Mouse (Mus musculus) brain, embryonic 18.5 days (tissue): Measurements from ENCODE around the gene Hist4h4.
"Not testable (repeated sequence)": the region's sequence is repeated elsewhere in the genome, so short reads cannot be mapped to it uniquely, and the experiment has no call there.

Experiments
- DNase-seq: peaks from one replicate; pipeline ENCODE4 v3.0.0-alpha.2; 2012; ENCODE audit warnings: low read depth, low spot score

The Hist4h4 gene

DNA sequence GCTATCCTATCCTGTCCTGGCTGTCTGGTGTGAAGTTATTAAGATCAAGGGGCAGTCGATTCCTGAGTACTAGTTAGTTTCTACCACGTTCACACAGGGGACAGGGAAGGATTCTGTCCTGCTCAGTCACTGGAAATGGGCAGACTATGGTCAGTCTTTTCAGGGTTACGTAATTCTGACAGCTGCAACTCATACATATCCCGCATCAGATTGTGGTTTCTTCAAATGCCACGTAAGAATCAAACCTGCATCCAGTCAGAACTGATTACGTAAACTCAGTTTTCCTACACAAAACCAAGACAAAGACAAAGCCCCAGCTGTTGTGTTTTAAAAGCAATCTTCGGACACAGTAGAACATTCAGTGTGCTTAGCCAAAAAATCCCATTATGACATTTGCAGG is 11.2 kb upstream of the Hist4h4 start:
- DNase-seq, result no peak

DNA sequence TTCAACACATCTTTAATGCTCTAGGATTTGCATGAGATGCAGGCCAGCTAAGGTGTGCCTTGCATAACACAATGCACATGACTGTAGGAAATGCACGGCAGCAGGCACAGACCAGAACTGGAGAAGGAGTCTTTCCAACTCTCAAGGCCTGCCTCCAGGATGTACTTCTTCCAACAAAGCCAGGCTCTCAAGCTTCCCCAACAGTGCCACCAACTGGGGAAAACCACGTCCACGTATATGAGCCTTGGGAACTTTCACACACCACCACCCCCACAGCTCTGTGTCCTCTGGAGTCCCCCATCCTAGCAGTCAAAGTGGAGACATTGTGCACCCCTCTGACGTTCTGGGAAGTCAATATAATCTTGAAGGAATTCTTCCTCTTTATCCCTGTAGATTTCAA is 8.9 kb upstream of the Hist4h4 start:
- DNase-seq, result no peak

DNA sequence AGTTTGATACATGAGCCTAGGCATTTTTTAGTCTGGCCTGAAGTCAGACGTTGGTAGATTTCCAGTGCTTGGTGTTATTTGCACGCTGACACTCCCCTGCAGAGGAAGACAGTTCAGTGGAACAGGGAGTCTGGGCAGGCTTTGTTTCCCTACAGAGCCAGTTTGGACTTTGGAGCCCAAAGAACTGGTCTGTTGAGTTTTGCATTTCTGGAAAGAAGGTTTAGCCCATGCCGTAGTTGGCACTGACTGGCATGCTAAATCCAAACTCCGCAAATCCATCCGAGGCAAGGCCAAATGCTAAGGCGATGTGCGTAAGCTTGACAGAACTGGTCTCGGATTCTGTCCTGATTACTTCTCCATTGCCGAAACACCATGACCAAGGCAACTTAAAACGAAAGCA is 7.0 kb upstream of the Hist4h4 start:
- DNase-seq, result no peak

DNA sequence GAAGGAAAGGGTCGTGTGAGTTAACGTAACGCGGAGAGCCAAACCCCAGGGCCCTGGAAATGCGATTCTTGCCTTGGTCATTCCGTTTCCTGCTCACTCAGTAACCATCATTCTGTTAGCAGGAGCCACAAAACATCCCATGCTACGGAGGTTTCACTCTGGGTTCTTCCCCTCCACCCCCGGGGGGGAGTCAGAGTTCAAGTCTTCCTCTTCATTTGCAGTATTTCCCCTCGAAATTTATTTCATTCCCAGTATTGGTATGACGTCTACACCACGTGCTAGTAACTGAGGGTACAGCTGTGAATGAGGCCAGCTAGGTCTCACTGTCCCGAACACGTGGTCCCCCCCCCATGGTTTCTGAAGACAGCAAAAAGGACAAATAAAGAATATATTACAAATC is 5.5 kb upstream of the Hist4h4 start:
- no peak for DNase-seq

DNA sequence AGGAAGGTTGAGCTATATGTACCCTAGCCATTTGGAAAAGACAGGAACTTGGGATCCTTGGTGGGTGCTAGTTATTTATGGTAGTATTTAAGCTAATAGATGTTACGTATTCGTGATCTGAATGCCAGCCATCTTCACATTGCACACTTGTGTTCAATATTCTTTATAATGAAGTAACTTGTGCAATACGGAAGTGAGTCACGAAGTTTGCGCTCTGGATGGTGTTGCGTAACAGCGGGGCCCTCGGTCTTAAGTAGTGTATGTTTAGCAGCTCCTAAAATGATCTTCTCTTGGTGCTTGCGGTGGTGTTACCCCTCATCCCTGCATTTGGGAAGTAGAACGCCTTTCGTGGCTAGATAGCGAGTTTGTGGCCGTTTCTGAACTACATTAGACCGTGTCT is 4.9 kb upstream of the Hist4h4 start:
- no peak for DNase-seq

DNA sequence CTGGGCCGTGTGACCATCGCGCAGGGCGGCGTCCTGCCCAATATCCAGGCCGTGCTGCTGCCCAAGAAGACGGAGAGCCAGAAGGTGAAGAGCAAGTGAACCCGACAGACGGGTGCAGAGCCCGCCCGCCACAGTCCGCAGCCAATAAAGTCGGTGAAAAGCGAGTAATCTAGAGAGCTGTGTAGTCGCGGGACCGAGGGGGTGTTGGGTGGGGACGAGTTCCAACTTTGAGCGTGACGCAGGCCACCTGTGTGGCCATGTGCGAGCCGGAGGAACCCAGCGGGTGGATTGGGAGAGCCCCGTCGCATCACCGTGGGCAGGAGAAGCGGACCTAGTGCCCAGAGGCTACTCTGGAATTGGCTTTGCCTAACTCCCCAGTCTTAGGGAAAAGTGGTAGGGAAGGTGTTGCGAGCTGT is 4.4 kb upstream of the Hist4h4 start:
- no peak for DNase-seq

DNA sequence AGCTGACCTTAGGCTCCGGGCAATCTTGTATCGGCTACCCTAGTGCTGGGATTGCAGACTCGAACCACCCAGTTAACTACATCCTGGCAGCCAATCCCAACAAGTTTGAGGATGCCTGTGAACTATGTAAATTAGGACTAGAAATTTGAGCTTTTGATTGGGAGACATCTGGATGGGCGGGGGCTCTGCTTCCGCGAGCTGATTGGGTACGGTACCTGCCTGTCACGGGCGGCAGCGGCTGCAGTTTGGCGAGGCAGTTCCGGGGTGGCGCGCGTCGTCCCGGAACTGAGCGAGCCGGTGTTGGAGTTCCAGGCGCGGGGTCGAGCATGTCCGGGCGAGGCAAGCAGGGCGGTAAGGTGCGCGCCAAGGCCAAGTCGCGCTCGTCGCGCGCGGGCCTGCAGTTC is 3.8 kb upstream of the Hist4h4 start, which contains the start of gene H2afj:
Gene H2afj, plus strand, starts transcription at position 231 of the 404 bp plus-strand sequence.
- peak; percentile 87 for DNase-seq

DNA sequence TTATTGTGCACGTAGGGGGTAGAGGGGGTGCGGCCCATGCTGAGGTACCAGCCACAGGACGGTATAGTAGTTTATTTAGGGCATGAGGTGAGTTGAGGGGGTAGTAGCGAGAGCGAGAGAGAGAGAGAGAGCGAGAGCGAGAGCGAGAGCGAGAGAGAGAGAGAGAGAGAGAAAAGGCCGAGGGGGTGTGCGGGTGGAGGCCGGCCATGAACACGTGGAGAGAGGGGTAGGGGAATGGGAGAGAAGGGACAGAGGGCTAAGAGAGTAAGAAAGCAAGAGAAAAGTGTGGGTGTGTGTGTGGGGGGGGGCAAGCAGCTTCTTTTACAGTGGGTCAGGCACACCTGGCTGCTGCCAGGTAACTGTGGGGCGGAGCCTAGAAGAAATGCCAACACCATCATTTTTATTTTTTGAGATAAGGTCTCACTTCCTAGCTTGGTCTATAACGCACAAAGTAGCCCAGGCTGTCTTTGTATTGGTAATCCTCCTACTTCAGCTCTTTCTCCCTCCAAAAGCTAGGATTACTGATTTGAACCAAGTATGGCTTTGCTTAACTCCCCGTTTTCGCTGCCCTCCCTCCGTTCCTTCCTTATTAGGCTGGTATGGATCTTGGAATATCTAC is 3.3 kb upstream of the Hist4h4 start:
- no peak for DNase-seq

DNA sequence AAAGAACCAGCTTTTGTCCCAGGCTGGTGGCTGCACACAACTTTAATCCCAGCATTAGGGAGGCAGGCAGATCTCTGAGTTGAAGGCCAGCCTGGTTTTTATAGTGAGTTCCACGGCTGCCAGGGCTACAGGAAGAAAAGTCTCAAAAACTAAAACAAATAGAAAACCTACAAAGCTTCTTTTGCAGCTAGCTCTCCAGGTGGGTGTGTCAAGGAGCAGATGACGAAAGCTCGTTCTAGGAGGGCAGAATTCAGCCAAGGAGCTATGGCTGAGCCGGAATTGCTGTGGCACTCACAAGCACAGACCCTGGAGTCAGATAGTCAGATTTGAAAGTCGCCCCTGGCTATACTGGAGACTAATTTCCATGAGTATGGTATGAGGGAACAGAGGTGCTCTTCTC is 2.6 kb upstream of the Hist4h4 start:
- no peak for DNase-seq

DNA sequence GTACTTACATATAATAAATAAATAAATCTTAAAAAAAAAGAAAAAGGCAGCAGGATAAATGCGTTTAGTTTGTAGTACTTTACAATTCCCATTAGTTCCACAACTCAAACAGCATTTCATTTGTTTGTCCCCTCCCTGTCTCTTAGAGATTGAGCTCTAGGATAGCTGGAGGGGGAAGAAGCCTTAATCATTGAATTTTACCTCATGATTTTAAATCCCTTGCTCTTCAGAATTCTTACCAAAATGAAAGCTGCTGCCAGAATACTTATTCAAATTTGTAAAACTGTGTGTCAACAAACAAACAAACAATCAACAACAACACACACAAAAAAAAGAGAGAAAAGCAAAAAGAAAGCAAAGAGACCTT is 1.2 kb upstream of the Hist4h4 start:
- DNase-seq, result no peak

DNA sequence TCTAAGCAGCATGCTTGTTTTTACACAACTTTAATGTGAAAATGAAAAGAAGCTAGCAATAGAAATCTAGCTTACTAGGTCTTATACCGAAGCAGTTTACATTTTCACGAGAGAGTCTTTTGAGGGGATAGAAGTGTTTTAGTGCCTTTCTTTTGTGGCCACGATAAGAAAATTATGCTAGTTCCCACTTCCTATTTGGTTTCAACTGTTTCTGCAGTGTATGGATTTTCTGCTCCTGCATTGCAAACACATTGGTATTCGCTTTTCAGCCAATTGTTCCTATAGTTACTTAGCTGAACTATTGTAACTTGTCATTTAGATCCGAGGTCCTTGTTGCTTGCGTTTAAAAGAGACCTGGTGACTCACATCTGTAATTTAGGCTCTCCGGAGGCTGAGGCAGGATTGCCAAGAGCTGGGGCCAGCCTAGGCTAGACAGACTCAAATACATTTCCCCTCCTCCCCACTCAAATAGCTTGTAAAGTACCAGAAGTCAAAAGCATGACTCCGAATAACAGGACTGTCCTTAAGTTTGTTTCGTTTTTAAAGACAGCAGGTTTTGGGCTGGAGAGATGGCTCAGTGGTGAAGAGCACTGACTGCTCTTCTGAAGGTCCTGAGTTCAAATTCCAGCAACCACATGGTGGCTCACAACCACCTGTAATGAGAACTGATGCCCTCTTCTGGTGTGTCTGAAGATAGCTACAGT is 642 bp upstream of the Hist4h4 start:
- no peak for DNase-seq

DNA sequence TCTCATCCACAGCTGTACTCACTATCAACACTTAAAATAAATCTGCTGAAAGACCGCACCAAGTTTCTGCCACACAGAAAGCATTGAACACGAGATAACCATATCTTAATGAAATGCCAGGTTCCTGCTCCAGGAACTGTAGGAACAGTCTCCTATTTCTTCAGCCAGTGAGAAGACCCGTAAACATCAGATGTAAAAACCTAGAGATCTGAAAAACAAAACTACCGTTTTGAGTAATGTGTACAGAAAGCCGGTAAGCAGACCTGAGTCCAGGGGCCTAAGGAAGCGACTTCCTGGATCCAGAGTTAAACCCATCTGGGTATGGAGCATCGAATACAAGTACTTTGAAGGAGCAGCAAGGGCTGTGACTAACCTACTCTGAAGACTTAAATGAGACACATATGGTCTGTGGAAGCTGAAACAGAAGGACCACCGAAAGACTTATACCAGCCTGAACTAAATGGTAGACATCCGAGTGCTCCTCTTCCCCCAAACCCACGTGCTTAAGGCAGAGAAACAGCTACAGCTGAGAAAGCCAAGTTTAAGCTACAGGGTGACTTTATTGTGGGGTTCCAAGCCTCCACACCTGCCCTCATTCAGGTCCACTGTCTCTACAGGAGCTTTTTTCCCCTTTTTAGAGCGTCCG is 999 bp downstream of the Hist4h4 start:
- DNase-seq, result no peak

DNA sequence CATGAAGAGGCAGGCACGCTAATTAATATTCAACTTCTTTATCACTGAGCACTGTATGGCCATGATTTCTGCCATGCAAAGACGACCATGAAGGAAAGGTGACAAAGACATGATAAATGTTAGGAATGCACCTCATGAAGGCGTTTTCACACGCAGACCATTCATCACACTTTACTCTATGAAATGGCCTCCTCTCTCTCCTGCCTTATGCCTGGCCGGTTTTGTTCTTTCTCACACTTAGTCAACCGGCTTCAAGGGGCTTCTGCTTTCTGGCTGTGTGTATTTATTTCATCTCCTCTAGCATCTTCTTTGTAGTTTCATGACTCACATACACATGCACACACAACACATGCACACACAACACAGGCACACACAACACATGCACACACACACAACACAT is 2.9 kb downstream of the Hist4h4 start:
- no peak for DNase-seq

DNA sequence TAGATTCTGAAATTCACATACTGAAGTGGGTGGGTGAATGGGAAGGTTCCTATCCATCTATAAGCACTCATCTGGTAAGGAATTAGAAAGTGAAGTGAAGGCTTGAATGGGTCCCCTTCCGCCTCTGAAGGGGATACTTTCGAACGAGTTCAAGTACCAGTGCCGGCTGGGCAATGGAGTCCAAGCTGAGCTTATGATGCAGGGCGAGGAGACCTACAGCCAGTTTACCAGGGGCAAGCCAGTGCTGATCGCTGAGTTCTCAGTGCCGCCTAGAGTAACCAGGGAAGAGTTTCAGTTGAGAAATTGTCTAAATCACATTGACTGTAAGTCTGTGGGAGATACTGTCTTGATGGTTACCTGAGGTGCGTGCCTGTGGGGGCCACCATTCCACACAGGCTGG is 3.5 kb downstream of the Hist4h4 start:
- DNase-seq, result no peak

DNA sequence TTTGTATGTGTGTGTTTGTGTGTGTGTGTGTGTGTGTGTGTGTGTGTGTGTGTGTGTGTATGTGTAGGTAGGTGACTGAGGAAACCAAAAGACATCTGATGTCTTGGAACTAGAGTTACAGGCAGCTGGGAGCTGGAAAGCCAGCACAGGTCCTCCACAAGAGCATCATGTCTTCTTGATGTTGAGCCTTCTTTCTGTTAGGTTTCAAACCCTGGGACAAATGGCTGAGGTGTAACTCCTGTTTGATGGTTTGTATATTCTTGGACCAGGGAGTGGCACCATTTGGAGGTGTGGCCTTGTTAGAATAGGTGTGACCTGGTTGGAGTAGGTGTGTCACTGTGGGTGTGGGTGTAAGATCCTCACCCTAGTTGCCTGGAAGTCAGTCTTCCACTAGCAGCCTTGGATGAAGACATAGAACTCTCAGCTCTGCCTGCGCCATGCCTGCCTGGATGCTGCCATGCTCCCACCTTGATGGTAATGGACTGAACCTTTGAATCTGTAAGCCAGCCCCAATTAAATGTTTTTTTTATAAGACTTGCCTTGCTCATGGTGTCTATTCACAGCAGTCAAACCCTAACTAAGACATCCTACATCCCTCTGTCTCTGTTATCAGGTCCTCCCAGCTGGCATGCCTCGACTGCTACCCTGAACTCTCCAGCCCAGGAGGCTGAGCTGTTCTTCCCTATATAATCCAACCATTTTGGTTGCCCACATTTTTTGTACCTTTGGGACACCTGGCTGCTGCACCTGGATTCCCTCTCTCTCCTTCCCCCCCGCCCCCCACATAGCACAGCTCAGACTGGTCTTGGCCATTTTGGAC is 6.1 kb downstream of the Hist4h4 start:
- not testable (repeated sequence) for DNase-seq

DNA sequence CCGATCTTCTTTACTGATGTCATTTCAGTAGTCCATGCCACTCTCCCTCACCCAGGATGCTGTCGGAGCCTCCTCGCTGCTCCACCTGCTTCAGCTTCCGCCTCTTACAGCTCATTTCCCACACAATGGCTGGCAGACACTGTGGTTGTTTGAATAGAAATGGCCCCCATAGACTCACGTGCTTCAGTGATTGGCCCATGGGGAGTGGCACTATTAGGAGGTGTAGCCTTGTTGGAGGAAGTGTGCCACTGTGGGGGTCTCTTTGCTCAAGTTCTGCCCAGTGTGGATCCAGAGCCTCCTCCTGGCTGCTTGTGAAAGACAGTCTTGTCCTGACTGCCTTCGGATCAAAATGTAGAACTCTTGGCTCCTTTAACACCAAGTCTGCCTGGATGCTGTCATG is 8.4 kb downstream of the Hist4h4 start:
- DNase-seq, result no peak

DNA sequence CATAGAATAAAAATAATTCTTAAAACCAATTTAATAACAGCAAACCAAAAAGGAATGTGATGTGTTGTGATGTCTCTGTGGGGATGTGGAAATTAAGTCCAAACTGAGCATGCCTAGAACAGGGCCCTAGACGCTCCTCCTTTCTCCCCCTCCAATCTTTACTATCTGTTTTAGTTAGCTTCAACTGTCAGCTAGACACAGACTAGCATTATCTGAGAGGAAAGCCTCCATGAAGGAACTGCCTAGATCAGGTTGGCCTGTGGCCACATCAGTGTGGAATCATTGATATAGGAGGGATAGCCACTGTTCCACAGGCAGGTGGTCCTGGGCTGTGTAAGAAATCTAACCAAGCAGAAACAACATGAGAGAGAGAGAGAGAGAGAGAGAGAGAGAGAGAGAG is 9.1 kb downstream of the Hist4h4 start:
- no peak for DNase-seq

DNA sequence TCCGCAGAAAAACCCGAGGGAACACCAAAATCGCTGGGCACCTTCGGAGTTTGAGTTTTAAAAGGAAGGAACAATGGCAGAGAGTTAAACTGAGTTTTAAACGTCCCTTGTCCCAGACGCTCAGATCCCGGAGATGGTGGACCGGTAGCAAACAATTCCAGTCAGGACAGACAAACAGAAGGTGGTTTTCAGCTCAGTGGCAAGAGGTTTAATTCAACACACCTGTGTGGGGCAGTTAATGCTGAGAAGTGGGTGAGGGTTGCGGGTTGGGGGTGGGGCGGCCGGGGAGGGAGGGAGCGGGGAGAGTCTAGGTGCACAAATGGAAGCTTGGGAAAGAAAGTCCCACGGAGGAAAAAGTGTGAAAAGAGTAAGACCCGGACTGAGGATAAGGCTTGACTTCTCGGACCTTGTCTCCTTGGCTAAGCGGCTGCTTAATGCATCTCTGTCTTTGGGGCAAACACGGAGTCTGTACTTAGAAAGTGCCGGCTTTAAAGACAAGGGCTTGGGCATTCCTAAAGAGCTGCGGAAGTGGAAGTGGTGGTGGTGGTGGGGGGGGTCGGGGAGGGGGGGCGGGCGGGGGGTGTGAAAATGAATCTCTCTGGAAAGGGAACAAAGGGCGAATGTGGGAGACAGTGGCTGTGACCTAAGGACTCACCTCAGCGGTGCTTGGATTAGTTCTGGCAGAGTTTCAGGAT is 10.2 kb downstream of the Hist4h4 start:
- no peak for DNase-seq

DNA sequence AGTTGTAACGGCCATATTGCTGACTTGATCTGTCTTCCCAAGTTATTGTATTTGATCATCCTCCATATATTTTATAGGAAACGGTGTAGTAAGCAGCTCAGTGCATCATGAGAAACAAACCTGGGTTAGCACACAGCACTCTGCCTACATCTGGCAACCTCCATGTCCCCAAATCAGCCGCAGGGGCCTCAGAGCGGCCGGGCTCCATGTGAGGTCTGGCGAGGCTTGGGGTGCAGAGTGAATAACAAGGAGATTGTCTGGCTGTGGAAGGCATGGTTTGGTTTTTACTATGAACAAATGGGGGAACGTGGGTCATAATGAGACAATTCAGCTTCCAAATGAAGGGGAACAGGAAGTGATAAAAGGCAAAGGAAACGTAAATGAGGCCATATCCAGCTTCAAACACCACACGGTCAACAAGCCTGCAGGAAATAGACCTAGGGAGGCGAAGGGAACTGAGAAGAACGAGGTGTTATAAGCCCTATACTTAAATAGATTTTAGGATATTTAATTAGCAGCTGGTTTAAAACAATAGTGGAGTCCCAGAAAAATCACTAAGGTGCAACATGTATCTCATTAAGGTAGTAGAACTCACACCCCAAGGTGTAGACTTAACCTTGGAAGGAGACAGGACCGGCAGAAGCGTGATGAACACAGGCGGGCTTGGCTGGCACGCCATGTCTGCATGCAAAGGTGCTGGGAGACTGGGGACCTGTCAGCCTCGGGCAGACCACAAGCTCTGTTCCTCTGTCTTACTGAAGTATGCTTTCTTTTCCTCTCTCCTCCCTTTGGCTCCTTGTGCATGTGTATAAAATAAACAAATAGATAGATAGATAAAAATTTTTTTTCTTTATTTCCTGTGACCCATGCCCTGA is 11.1 kb downstream of the Hist4h4 start:
- DNase-seq, result no peak

DNA sequence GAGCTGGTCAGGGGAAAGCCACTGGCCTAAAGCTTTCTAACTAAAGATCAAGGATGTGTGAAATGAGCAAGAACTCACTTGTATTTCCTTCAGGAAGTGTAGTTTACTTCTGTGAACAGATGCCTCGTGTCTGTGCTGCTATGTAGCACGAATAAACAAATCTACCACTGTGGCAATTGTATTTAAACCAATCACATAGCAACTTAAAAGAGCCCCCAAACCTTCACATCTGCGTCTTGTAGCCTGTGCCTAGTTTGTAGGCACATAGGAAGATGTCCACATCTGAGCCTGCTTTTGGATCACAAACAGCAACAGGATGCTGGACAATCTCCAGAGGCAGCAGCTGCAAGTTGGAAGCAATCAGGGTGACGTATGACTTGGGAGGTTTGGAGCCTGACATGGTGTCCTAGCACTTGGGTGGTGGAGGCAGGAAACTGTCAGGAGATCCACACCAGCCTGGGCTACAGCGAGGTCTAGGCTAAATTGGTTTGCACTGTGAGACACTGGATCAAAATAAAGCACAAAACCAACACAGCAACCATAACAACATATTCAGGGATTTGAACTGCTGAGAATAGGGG is 14.7 kb downstream of the Hist4h4 start:
- DNase-seq, result no peak
